Mouse (Mus musculus): ENCODE data around the gene Fibp. TPM values are rescaled to one million over a fixed set of nuclear protein-coding genes. Genes with fewer than 3 reads are reported as not detected.

Fibp gene
- polyA plus RNA-seq, 1 experiment from 2014 or later: 103 TPM

DNA sequence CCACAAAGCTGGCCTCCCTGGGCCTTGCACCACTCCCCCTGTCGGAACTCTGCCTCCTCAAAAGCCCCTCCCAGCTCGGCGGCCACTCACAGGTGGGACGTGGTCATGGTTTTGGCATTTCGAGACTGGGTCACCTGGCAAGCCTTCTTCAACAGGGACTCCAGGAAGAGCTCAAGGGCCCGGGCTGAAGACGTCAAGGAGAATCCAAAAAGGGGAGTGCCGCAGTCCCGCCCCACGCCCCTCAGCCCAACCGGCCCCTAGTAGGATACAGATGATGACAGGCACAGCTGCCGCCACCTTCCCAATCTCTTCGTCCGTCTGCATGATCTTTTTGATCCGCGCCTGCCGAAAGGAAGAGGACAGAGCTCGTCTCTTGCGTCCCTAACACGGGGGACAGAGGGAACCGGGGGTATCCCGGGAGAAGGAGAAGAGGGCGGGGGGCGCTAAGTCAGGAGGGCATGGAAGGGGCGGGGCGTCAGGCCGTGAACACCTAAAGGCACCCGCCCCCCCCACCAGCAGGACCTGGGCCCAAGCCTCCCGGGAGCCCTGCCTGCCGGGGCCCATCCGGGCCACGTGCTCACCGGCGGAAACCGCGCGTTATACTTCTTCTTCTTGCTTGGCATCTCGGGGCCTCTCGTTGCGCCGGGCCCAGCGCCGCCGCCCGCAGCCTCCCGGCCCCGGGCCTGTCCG is 36.2 kb upstream of the Fibp start:
- peak overlapping the region; percentile 76 for H3K4me2 ChIP-seq (replicated peaks; ENCODE audit: low read depth)
- H3K4me3 ChIP-seq (ENCODE audit: low read depth, low read length): peak overlapping the region; percentile 87
- H3K9ac ChIP-seq (ENCODE audit: low read length): peak overlapping the region; percentile 85
- TF ChIP-seq CTCF (IDR thresholded peaks at IDR 0.05; ENCODE audit: low read depth): peak; percentile 51
- TF ChIP-seq EP300 (optimal IDR thresholded peaks at IDR 0.05): no peak
- H3K27me3 ChIP-seq (ENCODE audit: control insufficient read depth, insufficient read depth, low read length): no peaks in the 10 kb centered on the region
- 0% methylated on average over 37 of the region's 48 CpGs for WGBS
- DNase-seq (ENCODE audit: low spot score) (peak; percentile 83), ATAC-seq (ENCODE audit: low FRiP score, low TSS enrichment) (peak; percentile 58)
- H3K27ac ChIP-seq (replicated peaks): peak overlapping the region; percentile 94
- H3K4me1 ChIP-seq (replicated peaks; ENCODE audit: control insufficient read depth, insufficient read depth): peaks cover 10% of the 10 kb centered on the region
- H3K9me3 ChIP-seq (ENCODE audit: control insufficient read depth, low read length): no peaks in the 10 kb centered on the region
- peaks cover 3% of the 10 kb centered on the region for H3K36me3 ChIP-seq (ENCODE audit: control insufficient read depth, insufficient read depth, low read length)

DNA sequence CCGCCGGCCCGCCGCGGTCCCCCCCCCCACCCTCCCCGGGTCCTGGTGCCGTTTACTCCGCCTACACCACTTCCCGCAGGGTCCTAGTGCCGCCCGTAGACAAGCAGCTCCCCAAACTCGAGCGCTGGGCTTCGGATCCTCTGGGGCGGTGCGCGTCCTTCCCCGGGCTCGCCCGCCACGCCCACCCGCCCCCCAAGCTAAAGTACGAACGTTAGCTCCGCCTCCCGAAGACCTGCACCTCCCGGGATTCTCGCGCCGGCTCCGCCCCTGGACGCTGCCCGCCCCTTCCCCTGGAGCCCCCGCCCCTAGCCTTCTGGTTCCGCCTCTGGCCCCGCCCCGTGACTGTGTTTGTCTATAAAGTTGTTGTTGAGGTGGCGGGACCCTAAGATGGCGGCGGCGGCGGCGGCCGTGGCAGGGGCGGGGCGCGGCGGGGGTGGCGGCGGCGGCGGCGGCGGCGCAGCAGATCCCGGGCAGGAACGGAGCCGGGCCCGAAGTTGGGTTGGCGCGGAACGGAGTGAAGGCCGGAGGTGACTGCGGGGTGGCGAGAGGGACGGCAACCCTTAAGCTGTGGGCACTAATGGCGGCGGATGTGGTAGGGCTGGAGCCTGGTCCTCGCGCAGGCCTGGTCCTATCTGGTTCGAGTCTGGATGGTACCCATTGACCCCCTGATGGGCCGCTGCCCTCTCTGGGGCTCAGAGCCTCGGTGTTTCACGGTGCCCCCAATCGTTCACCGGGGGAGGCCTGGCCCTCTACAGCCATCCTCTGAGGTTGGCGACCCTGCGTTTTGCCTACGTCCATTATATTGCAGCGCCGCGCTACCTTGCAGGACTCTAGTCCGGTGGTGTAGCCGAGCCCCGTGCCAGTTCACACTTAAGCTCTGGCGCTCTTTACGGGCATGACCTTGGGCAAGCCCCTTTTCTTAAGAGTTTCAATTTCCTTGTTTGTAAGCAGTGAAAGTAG is 35.4 kb upstream of the Fibp start, which contains the start of the genes Drap1 and AI837181:
Gene Drap1, minus strand, starts transcription at position 198 of the 960 bp plus-strand sequence.
Gene AI837181, plus strand, starts transcription at position 363 of the 960 bp plus-strand sequence.
- Histone ChIP-seq H3K4me2 (replicated peaks; ENCODE audit: low read depth) (peak within 1 kb of the TSS; percentile 76), H3K27ac (replicated peaks) (peak within 1 kb of the TSS; percentile 94), H3K27me3 (ENCODE audit: control insufficient read depth, insufficient read depth, low read length) (no peaks in the 10 kb centered on the region), H3K36me3 (ENCODE audit: control insufficient read depth, insufficient read depth, low read length) (peaks cover 3% of the 10 kb centered on the region), H3K9ac (ENCODE audit: low read length) (peak within 1 kb of the TSS; percentile 93), H3K9me3 (ENCODE audit: control insufficient read depth, low read length) (no peaks in the 10 kb centered on the region), H3K4me3 (ENCODE audit: low read depth, low read length) (peak within 1 kb of the TSS; percentile 87), H3K4me1 (replicated peaks; ENCODE audit: control insufficient read depth, insufficient read depth) (peaks cover 10% of the 10 kb centered on the region)
- DNase-seq (ENCODE audit: low spot score) (peak; percentile 99), ATAC-seq (ENCODE audit: low FRiP score, low TSS enrichment) (peak; percentile 88)
- WGBS: 0% methylated on average over 59 of the region's 87 CpGs
- no peak for TF ChIP-seq CTCF (IDR thresholded peaks at IDR 0.05; ENCODE audit: low read depth)
- TF ChIP-seq EP300 (optimal IDR thresholded peaks at IDR 0.05): no peak

DNA sequence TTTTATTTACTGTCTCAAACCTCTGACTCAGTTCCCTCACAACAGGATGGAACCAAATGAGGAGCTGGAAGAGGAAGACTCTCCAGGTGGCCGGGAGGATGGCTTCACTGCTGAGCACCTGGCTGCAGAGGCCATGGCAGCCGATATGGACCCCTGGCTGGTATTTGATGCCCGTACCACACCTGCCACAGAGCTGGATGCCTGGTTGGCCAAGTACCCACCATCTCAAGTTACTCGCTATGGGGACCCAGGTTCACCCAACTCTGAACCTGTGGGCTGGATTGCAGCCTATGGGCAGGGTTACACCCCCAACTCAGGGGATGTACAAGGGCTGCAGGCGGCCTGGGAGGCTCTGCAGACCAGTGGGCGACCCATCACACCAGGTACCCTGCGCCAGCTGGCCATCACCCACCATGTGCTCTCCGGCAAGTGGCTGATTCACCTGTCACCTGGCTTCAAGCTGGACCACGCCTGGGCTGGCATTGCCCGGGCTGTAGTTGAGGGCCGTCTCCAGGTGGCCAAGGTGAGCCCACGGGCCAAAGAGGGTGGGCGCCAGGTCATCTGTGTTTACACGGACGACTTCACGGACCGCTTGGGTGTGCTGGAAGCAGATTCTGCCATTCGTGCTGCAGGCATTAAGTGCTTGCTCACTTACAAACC is 34.4 kb upstream of the Fibp start:
- ATAC-seq (ENCODE audit: low FRiP score, low TSS enrichment): no peak

DNA sequence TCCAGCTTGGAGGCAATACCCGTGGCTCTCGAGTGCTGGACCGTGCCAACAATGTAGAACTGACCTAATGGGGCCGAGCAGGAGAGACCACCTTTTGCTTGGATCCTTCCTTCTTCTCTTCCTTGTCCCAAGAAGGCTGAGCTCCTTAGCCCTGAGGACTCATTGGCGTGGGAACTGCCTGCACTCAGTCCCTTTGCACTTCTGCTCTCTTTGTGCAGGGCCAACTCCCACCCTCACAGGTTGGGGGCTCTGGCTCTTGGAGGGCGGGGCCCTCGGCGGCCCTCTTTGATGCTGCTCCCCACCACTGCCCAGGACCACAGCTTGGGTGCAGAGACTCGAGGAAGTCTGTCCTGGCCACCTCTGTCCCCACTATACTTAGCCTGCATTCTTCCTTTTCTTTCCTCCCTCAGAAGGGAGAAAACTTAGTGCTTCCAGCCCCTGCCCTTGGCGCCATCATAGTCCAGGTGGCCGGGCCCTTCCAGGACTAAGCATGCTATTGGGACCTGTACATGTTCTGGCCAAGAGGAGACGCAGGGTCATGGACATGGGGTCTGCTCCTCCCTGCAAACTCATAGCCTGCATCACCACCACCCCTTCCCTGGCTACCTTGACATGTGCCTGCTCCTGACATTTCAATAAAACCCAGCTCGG is 33.6 kb upstream of the Fibp start:
- H3K4me3 ChIP-seq (ENCODE audit: low read depth, low read length): no peak overlapping the region

More for the DNA sequence above, 34.4 kb upstream of the Fibp start:
- H3K36me3 ChIP-seq (ENCODE audit: control insufficient read depth, insufficient read depth, low read length): peaks cover 3% of the 10 kb centered on the region
- 80% methylated on average over 18 of the region's 18 CpGs for WGBS
- H3K9ac ChIP-seq (ENCODE audit: low read length): peak overlapping the region; percentile 93
- peaks cover 10% of the 10 kb centered on the region for H3K4me1 ChIP-seq (replicated peaks; ENCODE audit: control insufficient read depth, insufficient read depth)
- no peaks in the 10 kb centered on the region for H3K9me3 ChIP-seq (ENCODE audit: control insufficient read depth, low read length)
- H3K4me2 ChIP-seq (replicated peaks; ENCODE audit: low read depth): peak overlapping the region; percentile 73
- peak overlapping the region; percentile 86 for H3K27ac ChIP-seq (replicated peaks)
- peak; percentile 25 for DNase-seq (ENCODE audit: low spot score)
- no peak for TF ChIP-seq CTCF (IDR thresholded peaks at IDR 0.05; ENCODE audit: low read depth)
- no peak for TF ChIP-seq EP300 (optimal IDR thresholded peaks at IDR 0.05)
- peak overlapping the region; percentile 87 for H3K4me3 ChIP-seq (ENCODE audit: low read depth, low read length)
- H3K27me3 ChIP-seq (ENCODE audit: control insufficient read depth, insufficient read depth, low read length): no peaks in the 10 kb centered on the region

DNA sequence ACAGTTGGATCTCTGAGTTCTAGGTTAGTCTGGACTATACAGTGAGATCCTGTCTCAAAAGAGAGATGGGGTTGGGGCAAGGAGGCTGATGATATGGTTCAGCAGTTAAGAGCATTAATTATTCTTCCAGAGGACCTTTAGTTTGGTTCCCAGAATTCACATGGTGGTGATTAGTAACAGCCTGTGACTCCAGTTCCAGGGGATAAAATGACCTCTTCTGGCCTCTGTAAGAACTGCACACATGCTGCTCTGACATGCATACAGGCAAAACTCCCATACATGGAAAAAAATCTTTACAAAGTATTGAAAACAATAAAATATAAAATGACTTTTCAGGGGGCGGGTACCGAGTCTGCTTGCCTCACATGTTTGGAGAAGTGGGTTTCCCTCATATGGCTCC is 32.3 kb upstream of the Fibp start:
- H3K27ac ChIP-seq (replicated peaks): 0 out of 2 replicates have a peak overlapping the region, but pooled peaks have one; percentile 35
- DNase-seq (ENCODE audit: low spot score): peak; percentile 45

More for the DNA sequence above, 33.6 kb upstream of the Fibp start:
- peaks cover 10% of the 10 kb centered on the region for H3K4me1 ChIP-seq (replicated peaks; ENCODE audit: control insufficient read depth, insufficient read depth)
- H3K4me2 ChIP-seq (replicated peaks; ENCODE audit: low read depth): no peak overlapping the region; the same call in 1 of the 2 replicates
- no peaks in the 10 kb centered on the region for H3K27me3 ChIP-seq (ENCODE audit: control insufficient read depth, insufficient read depth, low read length)
- no peaks in the 10 kb centered on the region for H3K9me3 ChIP-seq (ENCODE audit: control insufficient read depth, low read length)
- H3K9ac ChIP-seq (ENCODE audit: low read length): no peak overlapping the region
- 86% methylated on average over 13 of the region's 13 CpGs for WGBS
- ATAC-seq (ENCODE audit: low FRiP score, low TSS enrichment): no peak
- H3K36me3 ChIP-seq (ENCODE audit: control insufficient read depth, insufficient read depth, low read length): peaks cover 3% of the 10 kb centered on the region
- DNase-seq (ENCODE audit: low spot score): no peak
- H3K27ac ChIP-seq (replicated peaks): no peak overlapping the region
- TF ChIP-seq EP300 (optimal IDR thresholded peaks at IDR 0.05) (no peak), CTCF (IDR thresholded peaks at IDR 0.05; ENCODE audit: low read depth) (no peak)

More for the DNA sequence above, 32.3 kb upstream of the Fibp start:
- no peak for ATAC-seq (ENCODE audit: low FRiP score, low TSS enrichment)
- Histone ChIP-seq H3K4me1 (replicated peaks; ENCODE audit: control insufficient read depth, insufficient read depth) (peaks cover 10% of the 10 kb centered on the region), H3K9ac (ENCODE audit: low read length) (no peak overlapping the region), H3K36me3 (ENCODE audit: control insufficient read depth, insufficient read depth, low read length) (no peaks in the 10 kb centered on the region; the same call in 1 of the 2 replicates), H3K4me2 (replicated peaks; ENCODE audit: low read depth) (no peak overlapping the region), H3K9me3 (ENCODE audit: control insufficient read depth, low read length) (no peaks in the 10 kb centered on the region), H3K27me3 (ENCODE audit: control insufficient read depth, insufficient read depth, low read length) (no peaks in the 10 kb centered on the region), H3K4me3 (ENCODE audit: low read depth, low read length) (no peak overlapping the region)
- 65% methylated on average over 2 of the region's 2 CpGs for WGBS
- TF ChIP-seq EP300 (optimal IDR thresholded peaks at IDR 0.05) (no peak), CTCF (IDR thresholded peaks at IDR 0.05; ENCODE audit: low read depth) (peak; percentile 73)

All from stomach, postnatal 0 days (tissue).